Mouse (Mus musculus) kidney, adult 8-10 months (tissue): ENCODE data around the gene Gm36864.
A peak's percentile ranks its signal among the peaks of the same experiment; 100 is the strongest.
"Not testable (repeated sequence)": the region's sequence is repeated elsewhere in the genome, so short reads cannot be mapped to it uniquely, and the experiment has no call there.

Experiments used
- DNase-seq, 2 experiments: peaks; one replicate each; pipeline ENCODE4 v3.0.0; 2022

Gene Gm36864

DNA sequence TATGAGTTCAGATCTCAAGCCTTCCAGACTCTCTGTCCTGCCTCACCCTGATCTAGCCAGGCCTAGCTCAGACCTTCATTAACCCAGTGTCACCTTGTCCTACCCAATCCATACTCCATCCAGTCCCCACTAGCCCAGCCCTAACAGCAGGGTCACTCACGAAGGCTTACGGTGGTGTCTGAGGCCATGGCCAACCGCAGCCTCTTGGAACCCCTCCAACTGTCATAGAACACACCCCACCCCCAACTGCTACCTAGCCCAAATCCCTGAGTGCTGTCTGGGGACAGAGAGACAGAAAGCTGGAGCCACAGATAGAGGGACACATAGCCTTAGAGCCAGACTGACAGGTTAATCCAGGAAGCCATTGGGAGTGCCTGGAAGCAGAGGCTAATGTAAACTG lies at the start of gene Gm36864:
Gene Gm36864 (plus strand): TSS at position 269 of the 400 bp plus-strand sequence.
- no peak for DNase-seq

- DNase-seq = peak in 1 of 2 experiments; percentile 40
Observed at GRCm38 (mm10) chr7:44186516-44186915, 49.5 kb upstream of the Gm36864 start.

GRCm38 (mm10) chr7:44187936-44188335 lies 48.0 kb upstream of the Gm36864 start, which contains the start of gene Klk1b24:
Gene Klk1b24, plus strand, starts transcription at chr7:44188236.
- DNase-seq = not testable (repeated sequence)

GRCm38 (mm10) chr7:44193466-44193865 lies 42.5 kb upstream of the Gm36864 start:
- not testable (repeated sequence) for DNase-seq

GRCm38 (mm10) chr7:44197891-44198290 lies 38.1 kb upstream of the Gm36864 start, which contains the start of gene Klk1b3:
Gene Klk1b3, plus strand, starts transcription at chr7:44198191.
- no peak for DNase-seq

DNA sequence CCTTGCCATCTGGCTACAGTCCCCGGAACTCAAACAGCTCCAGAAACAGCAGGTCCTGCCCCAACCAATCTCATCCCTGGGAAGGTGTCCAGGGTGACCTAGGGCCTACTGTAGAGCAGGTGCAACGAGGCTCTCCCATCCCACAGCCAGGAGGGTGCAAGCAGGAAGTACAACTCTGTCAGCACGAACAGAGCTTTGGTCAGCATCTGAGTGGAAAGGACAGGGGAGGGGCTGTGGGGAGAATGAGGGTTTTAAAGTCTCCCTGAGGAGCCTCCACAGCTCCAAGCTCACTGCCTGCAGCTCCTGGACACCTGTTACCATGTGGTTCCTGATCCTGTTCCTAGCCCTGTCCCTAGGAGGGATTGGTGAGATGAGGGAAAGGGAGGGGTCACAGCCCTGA lies 28.8 kb upstream of the Gm36864 start, which contains the start of gene Klk1b4:
Gene Klk1b4 (plus strand): TSS at position 301 of the 400 bp plus-strand sequence.
- DNase-seq = not testable (repeated sequence)

DNA sequence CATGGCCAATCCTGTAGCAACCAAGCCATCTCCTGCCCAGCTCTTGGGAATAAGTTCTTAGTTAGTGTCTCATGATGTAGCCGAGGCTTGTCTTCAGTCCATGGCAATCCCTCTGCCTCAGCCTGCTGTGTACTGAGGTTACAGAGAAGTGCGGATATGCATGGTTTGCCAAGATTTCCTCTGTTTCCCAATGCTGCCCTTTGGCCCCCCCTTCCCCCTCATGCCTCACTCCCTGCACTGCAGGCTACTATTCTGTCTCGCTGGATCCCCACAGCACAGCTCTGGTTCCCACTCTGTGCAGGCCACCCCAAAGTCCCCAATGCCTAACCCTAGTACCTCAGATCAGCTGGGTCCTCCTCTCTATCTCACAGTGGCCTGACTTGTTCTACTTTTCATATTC lies 27.7 kb upstream of the Gm36864 start:
- DNase-seq = no peak

- no peak for DNase-seq
Observed at GRCm38 (mm10) chr7:44215645-44216044, 20.3 kb upstream of the Gm36864 start, which contains the start of gene Klk1b5. Gene Klk1b5, plus strand, starts transcription at chr7:44215945.

DNA sequence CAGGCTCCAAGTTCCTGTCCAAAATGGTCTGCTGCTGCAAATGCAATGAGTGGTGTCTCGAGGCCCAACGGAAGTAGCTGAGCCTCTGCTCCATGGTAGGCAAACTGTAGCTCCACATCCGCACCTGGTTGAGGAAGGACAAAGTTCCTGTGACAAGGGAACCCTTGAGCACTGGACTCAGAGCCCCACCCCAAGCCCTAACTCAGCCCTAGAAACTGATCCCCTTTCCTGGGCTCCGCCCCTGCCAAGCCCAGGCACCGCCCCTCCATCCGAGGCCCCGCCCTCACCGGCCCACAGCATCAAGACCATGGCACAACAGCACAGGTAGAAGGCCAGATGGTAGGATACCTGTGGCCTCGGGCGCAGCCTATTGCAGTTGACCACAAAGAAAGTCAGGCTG lies 14.4 kb upstream of the Gm36864 start:
- DNase-seq = not testable (repeated sequence)

DNA sequence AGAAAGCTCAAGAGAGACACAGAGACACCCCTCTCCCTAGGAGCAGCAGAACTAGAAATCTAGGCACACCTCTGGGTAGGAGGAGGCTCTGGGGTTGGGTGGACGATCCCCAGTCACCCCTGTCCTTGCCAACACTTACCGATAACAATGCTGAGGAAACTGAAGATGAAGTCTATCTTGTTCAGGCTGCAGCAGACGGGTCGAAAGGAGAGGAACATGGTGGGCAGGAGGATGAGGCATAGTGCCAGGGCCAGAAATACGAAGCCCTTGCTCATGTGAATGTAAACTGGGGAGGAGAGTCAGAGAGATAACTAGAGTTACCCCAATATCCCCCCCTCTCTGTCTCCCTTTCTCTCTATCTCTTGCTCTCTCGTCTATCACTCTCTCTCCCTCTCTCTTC lies 13.6 kb upstream of the Gm36864 start:
- DNase-seq = not testable (repeated sequence)

- DNase-seq = peak; percentile 44 to 67
Observed at GRCm38 (mm10) chr7:44225076-44225475, 10.9 kb upstream of the Gm36864 start, which contains the start of gene Klk1. Gene Klk1, plus strand, starts transcription at chr7:44225360.

- DNase-seq = no peak
Observed at GRCm38 (mm10) chr7:44239913-44240312, 3.9 kb downstream of the Gm36864 start.

- DNase-seq = no peak
Observed at GRCm38 (mm10) chr7:44240712-44241111, 4.7 kb downstream of the Gm36864 start.

DNA sequence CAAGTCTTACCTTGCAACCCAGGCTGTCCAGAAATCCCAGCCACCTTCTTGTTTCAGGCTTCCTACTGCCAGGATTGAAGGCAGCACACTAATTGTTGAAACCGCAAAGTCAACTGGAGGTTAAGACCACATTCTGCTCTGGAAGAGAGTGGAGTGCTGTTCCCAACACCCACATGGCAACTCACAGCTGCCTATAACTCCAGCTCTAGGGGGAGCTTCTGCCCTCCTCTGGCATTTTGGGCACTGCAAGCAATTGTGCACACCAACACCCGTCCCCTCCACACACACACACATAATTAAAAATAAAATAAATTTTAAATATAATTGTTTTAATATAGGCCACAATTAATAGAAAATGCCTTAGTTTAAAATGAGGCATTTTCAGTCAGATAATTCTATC lies 5.2 kb downstream of the Gm36864 start:
- DNase-seq = no peak

DNA sequence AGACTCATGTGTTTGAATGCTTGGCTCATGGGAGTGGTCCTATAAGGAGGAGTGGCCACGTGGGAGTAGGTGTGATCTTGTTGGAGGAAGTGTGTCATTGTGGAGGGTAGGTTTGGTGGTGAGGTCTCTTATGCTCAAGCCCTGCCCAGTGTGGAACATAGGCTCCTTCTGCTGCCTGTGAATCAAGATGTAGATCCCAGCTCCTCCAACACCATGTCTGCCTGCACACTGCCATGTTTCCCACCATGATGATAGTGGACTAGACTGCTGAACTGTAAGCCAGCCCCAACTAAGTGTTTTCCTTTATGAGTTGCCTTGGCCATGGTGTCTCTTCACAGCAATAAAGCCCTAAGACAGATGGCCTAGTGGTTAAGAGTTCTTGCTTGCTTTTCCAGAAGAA lies 8.1 kb downstream of the Gm36864 start:
- DNase-seq = no peak

DNA sequence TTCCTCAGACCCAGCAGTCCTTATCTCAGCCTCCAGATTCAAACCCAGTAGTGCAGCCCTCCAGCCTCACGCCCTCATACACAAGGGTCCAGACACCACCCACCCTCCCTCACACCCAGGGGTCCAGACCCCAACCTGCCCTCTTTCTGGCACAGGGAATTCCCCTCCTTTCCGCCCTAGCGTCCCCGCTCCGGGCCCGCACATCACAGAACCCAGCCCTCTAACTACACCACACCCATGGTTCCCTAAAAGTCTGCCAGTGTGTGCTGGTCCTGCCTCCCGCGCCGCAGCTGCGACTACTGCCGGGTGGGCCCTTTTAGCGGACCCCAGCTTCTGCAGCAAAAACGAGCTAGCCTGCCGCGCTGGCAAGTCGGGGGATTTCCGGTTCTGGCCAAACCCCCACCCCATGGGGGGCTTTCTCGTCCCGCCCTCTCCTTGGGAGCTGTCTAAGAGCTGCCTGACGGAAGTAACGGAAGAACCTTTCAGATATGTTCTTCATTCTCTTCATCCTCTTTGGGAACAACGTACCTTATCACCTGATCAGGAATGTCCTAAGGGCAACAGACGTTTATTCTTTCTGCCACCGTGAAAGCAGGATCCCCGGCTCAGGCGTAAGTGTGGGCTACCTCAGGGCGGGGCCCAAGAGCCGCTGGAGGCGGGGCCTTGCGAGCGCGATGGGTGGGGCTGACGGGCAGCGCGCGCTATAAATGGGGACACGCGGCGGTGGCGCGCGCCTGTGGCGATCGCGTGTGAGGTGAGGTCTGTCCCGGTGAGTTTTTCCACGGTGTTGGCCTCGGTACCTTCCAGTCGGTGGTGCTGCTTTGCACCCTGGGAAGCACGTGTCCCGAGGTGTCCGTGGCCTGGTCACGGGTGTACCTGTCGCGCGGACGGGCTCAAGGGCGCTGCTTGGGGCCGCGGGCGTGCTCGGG lies 10.3 kb downstream of the Gm36864 start, which contains the start of the genes 1700028J19Rik and 2410002F23Rik:
Gene 1700028J19Rik (minus strand): TSS at position 641 of the 929 bp plus-strand sequence.
Gene 2410002F23Rik (plus strand): TSS at position 668 of the 929 bp plus-strand sequence.
- peak; percentile 88 to 89 for DNase-seq

DNA sequence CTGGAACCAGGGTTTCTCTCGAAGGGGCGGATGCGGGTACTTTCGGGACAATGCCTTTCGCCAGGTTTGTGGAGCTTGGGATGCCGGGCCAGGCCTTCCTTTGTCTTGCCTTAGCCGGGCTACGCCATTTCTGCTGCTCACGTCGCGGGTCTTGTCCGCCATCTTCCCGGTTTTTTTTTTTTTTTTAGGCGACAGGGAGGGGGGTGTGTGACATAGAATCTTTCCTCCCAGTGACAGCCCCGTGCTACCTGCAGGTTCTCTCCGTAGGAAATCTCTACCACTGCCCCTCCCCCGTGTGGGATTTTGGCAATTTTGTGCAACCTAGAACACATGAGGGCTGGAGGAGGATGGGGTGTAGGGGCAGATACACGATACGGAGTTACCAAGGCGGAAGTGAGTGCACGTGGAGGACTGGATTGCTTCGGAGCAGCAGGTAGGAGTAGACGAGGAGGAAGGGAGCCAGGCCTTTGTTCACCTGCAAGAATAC lies 11.1 kb downstream of the Gm36864 start:
- DNase-seq = peak; percentile 38 to 44

DNA sequence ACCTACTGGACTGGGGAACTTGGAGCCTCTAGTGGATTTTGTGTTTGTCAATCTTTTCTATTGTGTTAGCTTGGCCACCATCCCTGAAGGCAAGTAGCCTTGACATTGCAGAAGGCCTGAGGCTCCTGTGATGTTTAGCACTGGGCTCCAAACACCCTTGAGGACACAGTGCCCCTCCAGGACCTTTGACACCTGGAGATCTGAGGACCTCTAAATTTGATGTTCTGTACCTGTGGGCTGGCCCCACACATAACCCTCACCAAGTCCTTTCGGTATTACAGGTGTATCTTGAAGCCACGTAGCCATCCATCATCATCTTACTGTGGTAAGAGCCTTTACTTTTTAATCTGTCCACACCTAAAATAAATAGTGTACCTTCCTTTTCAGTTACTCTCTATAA lies 12.0 kb downstream of the Gm36864 start:
- DNase-seq = no peak

DNA sequence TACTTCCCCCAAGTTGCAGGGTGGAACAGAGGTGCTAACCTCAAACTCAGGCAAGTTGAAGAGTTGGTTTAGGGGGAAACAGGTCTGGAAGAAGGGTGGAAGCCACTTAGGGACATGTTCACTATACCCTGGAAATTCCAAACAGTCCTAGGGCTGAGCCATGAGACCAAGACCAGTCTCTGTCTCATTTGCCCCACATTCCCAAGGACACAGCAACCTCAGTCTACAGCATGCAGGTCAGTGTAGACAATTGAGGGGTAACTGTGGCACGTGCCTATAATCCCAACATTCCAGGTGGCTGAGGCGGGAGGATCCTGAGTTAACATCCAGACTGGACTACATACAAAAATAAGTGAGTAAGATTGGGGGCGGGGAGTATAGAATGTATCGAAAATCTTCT lies 13.3 kb downstream of the Gm36864 start:
- no peak for DNase-seq

GRCm38 (mm10) chr7:44250732-44251275 lies 14.8 kb downstream of the Gm36864 start:
- DNase-seq = not testable (repeated sequence)

DNA sequence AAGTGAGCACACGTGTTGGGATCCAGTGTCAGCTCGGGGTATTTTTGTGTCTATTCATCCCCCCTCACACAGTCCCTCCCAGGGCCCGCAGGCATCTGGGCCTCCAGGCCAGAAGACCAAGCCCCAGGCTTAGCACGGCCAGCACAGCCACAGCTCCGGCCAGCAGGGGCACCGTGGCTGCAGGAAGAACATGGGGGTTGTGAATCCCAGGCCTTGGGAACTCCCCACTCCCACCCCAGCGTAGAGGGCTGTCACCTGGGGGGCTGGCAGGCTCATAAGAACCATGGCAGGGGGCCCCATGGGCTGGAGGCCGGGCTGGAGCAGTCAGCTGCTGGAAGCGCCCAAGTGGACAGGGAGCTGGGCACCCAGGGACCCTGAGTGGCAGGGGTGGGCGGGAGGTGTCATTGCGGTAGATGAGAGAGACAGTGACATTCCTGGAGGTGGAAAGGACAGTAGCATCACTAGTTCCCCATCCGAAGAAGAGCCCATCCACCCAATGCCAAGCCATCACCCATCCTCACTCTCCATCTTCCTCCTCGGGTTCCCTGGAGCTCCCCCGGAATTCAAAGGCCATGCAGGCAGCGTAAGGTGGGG lies 17.1 kb downstream of the Gm36864 start:
- no peak for DNase-seq

- DNase-seq = no peak
Observed at GRCm38 (mm10) chr7:44254930-44255329, 19.0 kb downstream of the Gm36864 start.

DNA sequence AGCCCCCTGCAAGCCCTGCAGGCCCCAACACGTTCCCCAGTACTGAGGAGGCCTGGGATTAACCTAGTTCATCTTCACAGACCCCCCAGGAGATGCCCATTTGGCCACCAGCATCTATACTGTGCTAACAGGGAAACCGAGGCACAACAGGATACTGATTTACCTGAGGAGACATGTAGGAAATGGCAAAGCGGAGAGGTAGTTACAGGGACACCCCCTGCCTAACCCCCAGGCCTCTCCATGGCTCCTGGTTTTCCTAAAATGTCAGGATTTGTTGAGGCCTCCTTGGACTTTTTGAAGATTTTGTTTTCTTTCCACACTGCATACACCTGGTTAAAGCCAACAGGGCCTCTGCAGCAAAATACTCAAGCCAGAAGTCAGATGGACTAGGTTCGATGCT lies 21.3 kb downstream of the Gm36864 start, which contains the start of gene Acp4:
Gene Acp4 (minus strand): TSS at position 101 of the 400 bp plus-strand sequence.
- no peak for DNase-seq
